Mouse (Mus musculus): ENCODE results near the gene Olfr62.

- TF ChIP-seq CTCF (IDR thresholded peaks at IDR 0.05; ENCODE audit: control insufficient read depth, insufficient read depth, insufficient replicate concordance, low read depth, low read length) (no peak), POLR2A (IDR thresholded peaks at IDR 0.05; ENCODE audit: control insufficient read depth, low read depth, low read length) (no peak)
Observed at GRCm38 (mm10) chr4:118693812-118694211, 35.1 kb downstream of the Olfr62 start.

Data from testis, adult 2 months (tissue).